ENCODE assay signal across 8 mouse cellular contexts in the genomic region with DNA sequence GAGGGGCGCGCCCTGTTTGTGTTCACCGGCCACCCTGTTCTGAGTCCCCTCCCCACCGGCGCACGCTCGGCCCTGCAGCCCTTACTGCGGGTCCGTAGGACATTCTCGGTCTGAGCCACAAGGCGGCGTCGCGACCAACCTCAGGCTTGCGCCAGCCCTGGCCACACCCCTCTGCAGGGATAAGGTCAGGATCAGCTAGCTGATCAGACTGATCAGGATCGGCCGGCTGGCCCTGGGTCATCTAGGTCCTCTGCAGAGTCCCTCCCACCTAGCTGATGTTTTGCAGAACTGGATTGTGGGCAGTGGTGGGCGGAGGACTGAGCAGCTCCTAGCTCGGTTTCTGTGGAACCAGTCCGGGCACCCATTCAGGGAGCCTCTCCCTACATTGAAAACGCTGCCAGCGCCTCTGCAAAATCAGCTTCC. TPM values are rescaled to one million over a fixed set of nuclear protein-coding genes. Genes with fewer than 3 reads are reported as not detected.
A peak's percentile ranks its signal among the peaks of the same experiment; 100 is the strongest.
DNase-seq lines count a peak whose midpoint lies in the region; ATAC-seq and TF ChIP-seq lines count a peak whose summit lies in the region.

A gene (minus strand): TSS at position 264 of the 423 bp plus-strand sequence.

- H3K9ac ChIP-seq in heart, adult 2 months (ENCODE audit: low read depth, low read length): peak within 1 kb of the TSS; percentile 30
- H3K9ac ChIP-seq in liver, embryonic 15.5 days: peak within 1 kb of the TSS; percentile 11; the same call in 1 of the 2 replicates

- no peak within 1 kb of the TSS for H3K27ac ChIP-seq in heart, adult 2 months
- no peak within 1 kb of the TSS for H3K27ac ChIP-seq in kidney, adult 2 months (ENCODE audit: insufficient read depth, low read depth, low read length)
- H3K27ac ChIP-seq in liver, embryonic 15.5 days (replicated peaks): no peak within 1 kb of the TSS

- no peaks in the 10 kb centered on the region for H3K9me3 ChIP-seq in liver, embryonic 15.5 days (replicated peaks)

- peak; percentile 75 for TF ChIP-seq CTCF in heart, adult 2 months (IDR thresholded peaks at IDR 0.05)
- TF ChIP-seq CTCF in kidney, adult 2 months (conservative IDR thresholded peaks at IDR 0.05; ENCODE audit: insufficient read depth, insufficient read length, low read depth, low read length): peak; percentile 66

- H3K79me2 ChIP-seq in heart, adult 2 months (replicated peaks; ENCODE audit: control insufficient read depth, insufficient read depth, low read length): no peaks in the 10 kb centered on the region

- H3K36me3 ChIP-seq in heart, adult 2 months (ENCODE audit: control insufficient read depth, insufficient read depth, low read length): no peaks in the 10 kb centered on the region
- no peaks in the 10 kb centered on the region for H3K36me3 ChIP-seq in kidney, adult 2 months (ENCODE audit: control insufficient read depth, insufficient read depth, low read length)
- H3K36me3 ChIP-seq in liver, embryonic 15.5 days (replicated peaks): no peaks in the 10 kb centered on the region

- no peaks in the 10 kb centered on the region for H3K27me3 ChIP-seq in heart, adult 2 months (ENCODE audit: control insufficient read depth, insufficient read depth, low read length)
- H3K27me3 ChIP-seq in kidney, adult 2 months (replicated peaks; ENCODE audit: control insufficient read depth, insufficient read depth, low read length): no peaks in the 10 kb centered on the region
- peaks cover 7% of the 10 kb centered on the region for H3K27me3 ChIP-seq in liver, embryonic 15.5 days

- H3K4me1 ChIP-seq in heart, adult 2 months (ENCODE audit: control insufficient read depth, insufficient read depth, low read length): peaks cover 2% of the 10 kb centered on the region; the same call in 1 of the 2 replicates
- no peaks in the 10 kb centered on the region for H3K4me1 ChIP-seq in kidney, adult 2 months (ENCODE audit: control insufficient read depth, insufficient read depth, low read length)
- no peaks in the 10 kb centered on the region for H3K4me1 ChIP-seq in liver, embryonic 15.5 days (replicated peaks)

- peak; percentile 83 for ATAC-seq in liver, embryonic 15.5 days (ENCODE audit: insufficient read depth)

- intact Hi-C loops in heart, adult 2 months (cut with DNase I): no loop called here

- peak within 1 kb of the TSS; percentile 71 for H3K4me2 ChIP-seq in liver, embryonic 15.5 days

- H3K4me3 ChIP-seq in heart, adult 2 months: peak within 1 kb of the TSS; percentile 65
- H3K4me3 ChIP-seq in kidney, adult 2 months (ENCODE audit: insufficient read depth, low read depth, low read length): peak within 1 kb of the TSS; percentile 50
- H3K4me3 ChIP-seq in liver, embryonic 15.5 days (replicated peaks): peak within 1 kb of the TSS; percentile 53

- DNase-seq in layer of hippocampus, adult 11-12 months (ENCODE audit: low spot score): peak; percentile 60
- DNase-seq in layer of hippocampus, adult 9-10 months (ENCODE audit: low spot score): no peak
- peak; percentile 90 for DNase-seq in embryo, embryonic 9.5 days (ENCODE audit: extremely low spot score)
- peak; percentile 60 to 71 for DNase-seq in heart, adult 2 months
- peak; percentile 45 for DNase-seq in kidney, adult 2 months
- peak; percentile 85 for DNase-seq in neural tube, embryonic 10.5 days (ENCODE audit: extremely low spot score, low spot score)
- DNase-seq in testis, postnatal 10 days (ENCODE audit: low spot score): peak; percentile 83

- no peak for TF ChIP-seq POLR2A in heart, adult 2 months (IDR thresholded peaks at IDR 0.05; ENCODE audit: insufficient read depth, low read depth, low read length)
- no peak for TF ChIP-seq POLR2A in kidney, adult 2 months (IDR thresholded peaks at IDR 0.05; ENCODE audit: low read depth, low read length)

- TF ChIP-seq EP300 in heart, adult 2 months (IDR thresholded peaks at IDR 0.05; ENCODE audit: insufficient read depth, low read depth, low read length): no peak

- WGBS in heart, adult 2 months: under 1% methylated on average over 22 of the region's 22 CpGs
- WGBS in kidney, adult 2 months: 1% methylated on average over 22 of the region's 22 CpGs
- WGBS in liver, embryonic 15.5 days (ENCODE audit: insufficient replicate concordance): under 1% methylated on average over 22 of the region's 22 CpGs

RNA-seq across cellular contexts. Expression of the gene that starts here (rescaled TPM):
- under 1 TPM; 0.50 to 0.75 TPM for total RNA-seq in heart, adult 2 months (2021)
- 0.49 and 0.76 TPM in 2 replicates for polyA plus RNA-seq in heart, adult 2 months (2012; rRNA removed)
- 1.9 and 2.9 TPM in 2 replicates for polyA plus RNA-seq in kidney, adult 2 months (2012; rRNA removed)
- 1.3 and 1.6 TPM in 2 replicates for polyA plus RNA-seq in liver, embryonic 15.5 days (2015; fragmentation: Nextera tagmentation; extraction: Ambion mirVana)

Comparison
In these comparisons a context has a peak if more than half of its experiments do, and no peak if none do; other contexts are left out.
1. Peak in DNase-seq, H3K4me3 ChIP-seq and H3K9ac ChIP-seq in heart, adult 2 months; RNA of the gene not detected or under 1 TPM.